Mouse (Mus musculus) heart, embryonic 13.5 days (tissue): Measurements from ENCODE around the gene Dkkl1. TPM values are rescaled to one million over a fixed set of nuclear protein-coding genes. Genes with fewer than 3 reads are reported as not detected.

ENCODE experiments used
- ATAC-seq: fragments of 200-750 bp; cut with Nextera tagmentation; 2 replicates; pipeline ENCODE4 v1.8.0; 2017; ENCODE audit warnings: moderate TSS enrichment; ENCODE audit not compliant: insufficient number of reproducible peaks, low FRiP score, low TSS enrichment; ENCODE audit errors: extremely low read depth
- H3K27ac ChIP-seq: fragments of 300-500 bp; sonication (generic); replicated peaks from 2 replicates; pipeline ENCODE4 v1.5.1; 2015; ENCODE audit warnings: moderate library complexity, mild to moderate bottlenecking, inconsistent platforms
- H3K27me3 ChIP-seq: fragments of 300-500 bp; sonication (generic); replicated peaks from 2 replicates; pipeline ENCODE4 v1.6.1; 2015; ENCODE audit warnings: mild to moderate bottlenecking, inconsistent platforms
- H3K36me3 ChIP-seq: fragments of 300-500 bp; sonication (generic); 2 replicates; pipeline ENCODE4 v1.6.1; 2015; ENCODE audit warnings: mild to moderate bottlenecking, inconsistent platforms
- H3K4me1 ChIP-seq: fragments of 300-500 bp; sonication (generic); 2 replicates; pipeline ENCODE4 v1.6.1; 2015; ENCODE audit warnings: inconsistent platforms
- H3K4me2 ChIP-seq: fragments of 300-500 bp; sonication (generic); 2 replicates; pipeline ENCODE4 v1.6.1; 2015; ENCODE audit warnings: inconsistent platforms, mild to moderate bottlenecking, moderate library complexity
- H3K4me3 ChIP-seq: fragments of 300-500 bp; sonication (generic); 2 replicates; pipeline ENCODE4 v1.5.1; 2015; ENCODE audit warnings: moderate library complexity, mild to moderate bottlenecking, inconsistent platforms
- H3K9ac ChIP-seq: fragments of 300-500 bp; sonication (generic); 2 replicates; pipeline ENCODE4 v1.6.1; 2015; ENCODE audit warnings: inconsistent platforms, mild to moderate bottlenecking, moderate library complexity
- H3K9me3 ChIP-seq: fragments of 300-500 bp; sonication (generic); 2 replicates; pipeline ENCODE4 v1.6.1; 2016; ENCODE audit warnings: inconsistent platforms
- WGBS: fragments of 180-500 bp; shearing (Covaris S2); methylation state at CpG from one replicate; pipeline ENCODE4 v1.1.7; 2015; ENCODE audit warnings: mixed read lengths; 5-methylcytosine and 5-hydroxymethylcytosine counted together
- polyA plus RNA-seq: library from polyadenylated mRNA; unstranded; fragments of >200 nt; fragmentation: Nextera tagmentation; extraction: Ambion mirVana; gene quantifications from 2 replicates; pipeline ENCODE4 v1.2.1, GENCODE M21; 2015

The Dkkl1 gene
- polyA plus RNA-seq, 1 experiment from 2014 or later, result 1.7 TPM

- Histone ChIP-seq H3K9ac (peak within 1 kb of the TSS; percentile 76), H3K27ac (no peak within 1 kb of the TSS), H3K4me2 (peak within 1 kb of the TSS; percentile 70), H3K9me3 (0 out of 2 replicates have a peak, but pooled peaks cover 3% of the 10 kb centered on the region), H3K36me3 (no peaks in the 10 kb centered on the region), H3K4me3 (peak within 1 kb of the TSS; percentile 54), H3K27me3 (0 out of 2 replicates have a peak, but pooled peaks cover 8% of the 10 kb centered on the region), H3K4me1 (peaks cover 11% of the 10 kb centered on the region; the same call in 1 of the 2 replicates)
- ATAC-seq, result peak; percentile 75; the same call in 1 of the 2 replicates
- WGBS, result 9% methylated on average over 41 of the region's 44 CpGs
Measured at GRCm38 (mm10) chr7:45204380-45205143, 7.4 kb downstream of the Dkkl1 start, which contains the start of gene Ccdc155. Gene Ccdc155 (minus strand): TSS chr7:45204892.

DNA sequence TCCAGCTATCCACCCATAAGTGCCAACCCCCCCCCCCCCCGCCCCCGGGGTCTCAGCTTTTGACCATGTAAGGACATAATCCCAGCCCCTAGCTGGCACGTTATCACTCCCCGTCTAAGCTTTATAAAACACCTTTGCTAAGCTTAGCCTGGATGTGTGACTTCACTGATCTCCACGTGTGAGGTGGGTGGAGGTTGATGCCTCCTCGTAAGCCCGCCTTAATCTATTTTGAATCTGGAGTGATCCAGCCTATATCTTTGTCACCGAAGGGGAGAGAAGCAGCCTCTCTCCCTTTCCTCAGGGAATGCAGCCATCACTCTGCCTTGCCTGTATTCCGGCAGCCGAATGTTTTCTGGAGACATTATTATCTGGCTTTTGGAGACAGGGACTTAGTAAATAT, 9.3 kb downstream of the Dkkl1 start:
- 15% methylated on average over 9 of the region's 10 CpGs for WGBS
- Histone ChIP-seq H3K36me3 (no peaks in the 10 kb centered on the region), H3K4me3 (no peak overlapping the region), H3K9ac (peak overlapping the region; percentile 62), H3K9me3 (no peaks in the 10 kb centered on the region), H3K4me1 (peaks cover 11% of the 10 kb centered on the region; the same call in 1 of the 2 replicates), H3K27me3 (peaks cover 17% of the 10 kb centered on the region; the same call in 1 of the 2 replicates), H3K27ac (peak overlapping the region; percentile 66), H3K4me2 (no peak overlapping the region)
- no peak for ATAC-seq

DNA sequence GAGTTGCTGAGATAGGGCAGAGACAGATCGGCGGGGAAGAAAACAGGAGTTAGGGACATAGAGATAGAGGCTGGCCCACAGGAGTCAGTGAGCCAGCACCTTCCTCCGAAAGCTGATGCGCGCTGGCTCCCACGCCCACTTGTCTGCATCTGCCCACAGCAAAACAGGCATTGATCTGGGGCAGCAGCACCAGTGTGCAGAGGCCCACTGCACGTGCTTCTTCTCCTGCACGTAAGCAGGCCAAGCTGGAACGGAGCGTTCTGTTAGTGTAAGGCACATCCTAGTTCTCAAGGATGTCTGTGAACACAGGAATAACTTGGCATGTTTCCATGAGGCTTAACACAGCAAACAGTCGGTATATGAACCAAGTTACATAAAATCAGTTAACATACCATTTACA, 13.0 kb downstream of the Dkkl1 start:
- no peaks in the 10 kb centered on the region for H3K9me3 ChIP-seq
- no peak for ATAC-seq
- H3K4me2 ChIP-seq, result no peak overlapping the region
- H3K27me3 ChIP-seq, result peaks cover 23% of the 10 kb centered on the region
- H3K4me3 ChIP-seq, result no peak overlapping the region
- H3K36me3 ChIP-seq, result no peaks in the 10 kb centered on the region
- no peak overlapping the region for H3K9ac ChIP-seq
- peaks cover 23% of the 10 kb centered on the region for H3K4me1 ChIP-seq
- H3K27ac ChIP-seq, result no peak overlapping the region
- 72% methylated on average over 11 of the region's 11 CpGs for WGBS

DNA sequence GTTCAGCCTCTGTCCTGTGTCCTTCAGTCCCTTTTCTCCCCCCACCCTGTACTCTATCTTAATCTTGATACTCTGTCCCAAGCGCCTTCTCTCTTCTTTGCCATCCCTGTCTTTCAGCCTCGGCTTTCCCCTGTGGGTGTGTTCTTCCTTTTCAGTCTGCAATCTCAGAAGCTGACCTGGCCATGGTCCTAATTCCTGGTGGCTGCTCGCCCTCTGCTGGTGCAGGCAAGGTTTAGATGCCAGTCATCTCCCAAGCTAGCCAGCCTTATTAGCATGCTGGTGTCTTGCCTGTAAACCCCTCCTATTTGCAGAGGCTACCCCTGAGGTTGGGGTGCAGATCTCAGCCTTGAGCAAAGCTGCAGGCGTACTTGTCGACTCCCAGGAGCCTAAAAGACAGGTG, 13.5 kb downstream of the Dkkl1 start:
- H3K4me3 ChIP-seq, result no peak overlapping the region
- ATAC-seq, result no peak
- peaks cover 23% of the 10 kb centered on the region for H3K4me1 ChIP-seq
- H3K27me3 ChIP-seq, result peaks cover 29% of the 10 kb centered on the region
- H3K4me2 ChIP-seq, result no peak overlapping the region
- H3K9me3 ChIP-seq, result no peaks in the 10 kb centered on the region
- H3K27ac ChIP-seq, result no peak overlapping the region
- no peaks in the 10 kb centered on the region for H3K36me3 ChIP-seq
- H3K9ac ChIP-seq, result no peak overlapping the region
- WGBS, result 4% methylated on average over 5 of the region's 5 CpGs

- H3K36me3 ChIP-seq, result no peaks in the 10 kb centered on the region
- no peak overlapping the region for H3K27ac ChIP-seq
- H3K27me3 ChIP-seq, result peaks cover 39% of the 10 kb centered on the region
- H3K4me3 ChIP-seq, result no peak overlapping the region
- ATAC-seq, result no peak
- WGBS, result 56% methylated on average over 5 of the region's 5 CpGs
- H3K9me3 ChIP-seq, result no peaks in the 10 kb centered on the region
- no peak overlapping the region for H3K9ac ChIP-seq
- no peak overlapping the region for H3K4me2 ChIP-seq
- H3K4me1 ChIP-seq, result peaks cover 19% of the 10 kb centered on the region
Measured at GRCm38 (mm10) chr7:45196994-45197393, 15.0 kb downstream of the Dkkl1 start.

DNA sequence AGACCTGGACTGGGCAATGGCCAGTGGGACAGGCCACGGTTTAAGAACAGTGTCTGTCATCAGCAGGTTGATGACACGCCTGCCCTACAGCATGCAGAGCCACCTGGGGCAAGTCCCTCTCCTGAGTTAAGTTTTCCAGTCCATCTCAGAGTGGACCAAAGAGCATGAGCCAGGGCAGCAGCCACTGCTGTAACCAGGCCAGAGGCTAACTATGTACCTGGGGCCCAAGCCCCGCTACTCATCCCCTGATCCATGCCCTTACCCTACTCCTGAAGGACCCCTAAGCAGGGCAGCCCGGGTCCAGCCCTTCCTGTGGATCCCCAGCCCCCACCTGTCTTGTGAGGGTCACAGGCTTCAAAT, 15.8 kb downstream of the Dkkl1 start:
- WGBS, result 71% methylated on average over 4 of the region's 4 CpGs
- no peak overlapping the region for H3K27ac ChIP-seq
- no peaks in the 10 kb centered on the region for H3K9me3 ChIP-seq
- no peak overlapping the region for H3K4me2 ChIP-seq
- H3K36me3 ChIP-seq, result no peaks in the 10 kb centered on the region
- H3K9ac ChIP-seq, result no peak overlapping the region
- peaks cover 47% of the 10 kb centered on the region for H3K27me3 ChIP-seq
- no peak overlapping the region for H3K4me3 ChIP-seq
- H3K4me1 ChIP-seq, result peaks cover 26% of the 10 kb centered on the region
- ATAC-seq, result no peak

GRCm38 (mm10) chr7:45195341-45196175, 16.4 kb downstream of the Dkkl1 start:
- H3K27ac ChIP-seq, result no peak overlapping the region
- H3K9ac ChIP-seq, result no peak overlapping the region
- H3K27me3 ChIP-seq, result peaks cover 53% of the 10 kb centered on the region
- 51% methylated on average over 13 of the region's 13 CpGs for WGBS
- H3K4me2 ChIP-seq, result no peak overlapping the region
- H3K9me3 ChIP-seq, result no peaks in the 10 kb centered on the region
- peaks cover 26% of the 10 kb centered on the region for H3K4me1 ChIP-seq
- no peak for ATAC-seq
- H3K4me3 ChIP-seq, result no peak overlapping the region
- no peaks in the 10 kb centered on the region for H3K36me3 ChIP-seq

GRCm38 (mm10) chr7:45193871-45194785, 17.8 kb downstream of the Dkkl1 start:
- peaks cover 62% of the 10 kb centered on the region for H3K27me3 ChIP-seq

GRCm38 (mm10) chr7:45193406-45193805, 18.5 kb downstream of the Dkkl1 start:
- WGBS, result 63% methylated on average over 5 of the region's 5 CpGs
- Histone ChIP-seq H3K4me2 (no peak overlapping the region), H3K27me3 (peaks cover 63% of the 10 kb centered on the region), H3K9me3 (no peaks in the 10 kb centered on the region), H3K4me3 (no peak overlapping the region), H3K4me1 (peaks cover 26% of the 10 kb centered on the region), H3K36me3 (no peaks in the 10 kb centered on the region), H3K27ac (no peak overlapping the region), H3K9ac (no peak overlapping the region)
- no peak for ATAC-seq

More at GRCm38 (mm10) chr7:45193871-45194785, 17.8 kb downstream of the Dkkl1 start:
- no peak overlapping the region for H3K4me3 ChIP-seq
- 74% methylated on average over 17 of the region's 17 CpGs for WGBS
- H3K4me1 ChIP-seq, result peaks cover 26% of the 10 kb centered on the region
- ATAC-seq, result no peak
- H3K9ac ChIP-seq, result no peak overlapping the region
- H3K9me3 ChIP-seq, result no peaks in the 10 kb centered on the region
- no peaks in the 10 kb centered on the region for H3K36me3 ChIP-seq
- no peak overlapping the region for H3K4me2 ChIP-seq
- no peak overlapping the region for H3K27ac ChIP-seq

DNA sequence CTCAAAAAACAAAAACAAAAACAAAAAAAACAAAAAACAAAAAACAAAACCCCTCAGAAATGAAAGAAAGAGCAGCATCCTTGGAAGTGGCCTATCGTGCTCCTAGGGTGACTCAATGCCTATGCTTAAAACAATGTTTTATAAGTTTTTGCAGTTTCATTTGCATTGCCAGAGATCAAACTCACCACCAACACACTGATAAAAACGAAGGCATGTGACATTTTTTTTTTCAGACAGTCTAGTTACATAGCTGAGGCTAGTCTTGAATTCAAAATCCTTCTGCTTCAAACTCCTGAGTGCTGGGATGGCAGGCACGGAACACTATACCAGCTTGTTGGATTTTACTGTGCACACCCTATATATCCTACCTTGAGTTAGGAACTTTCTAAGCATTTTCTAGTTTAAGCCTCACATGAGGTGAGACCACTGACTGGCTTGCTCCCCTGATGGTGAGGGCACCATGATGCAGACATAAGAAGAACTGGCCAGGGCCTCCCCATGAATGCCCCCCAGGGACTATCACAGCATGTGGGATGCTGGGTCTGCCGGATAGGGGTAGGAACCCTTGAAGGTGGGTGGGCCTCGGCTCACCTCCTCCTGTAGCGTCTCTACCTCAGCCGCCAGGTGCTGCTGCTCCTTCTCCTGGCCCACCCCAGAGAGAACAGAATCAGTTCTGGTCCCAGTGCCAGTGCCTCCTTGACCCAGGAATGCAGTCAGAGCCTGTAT, 19.2 kb downstream of the Dkkl1 start:
- H3K4me2 ChIP-seq, result no peak overlapping the region
- no peak for ATAC-seq
- H3K4me3 ChIP-seq, result no peak overlapping the region
- WGBS, result 77% methylated on average over 7 of the region's 7 CpGs
- no peak overlapping the region for H3K27ac ChIP-seq
- H3K9ac ChIP-seq, result no peak overlapping the region
- H3K9me3 ChIP-seq, result no peaks in the 10 kb centered on the region
- no peaks in the 10 kb centered on the region for H3K36me3 ChIP-seq
- peaks cover 68% of the 10 kb centered on the region for H3K27me3 ChIP-seq
- peaks cover 26% of the 10 kb centered on the region for H3K4me1 ChIP-seq
